Mouse (Mus musculus) hindbrain, embryonic 15.5 days (tissue): ENCODE results near the gene 1810024B03Rik. TPM values are rescaled to one million over a fixed set of nuclear protein-coding genes. Genes with fewer than 3 reads are reported as not detected.

ENCODE experiments used
- ATAC-seq: fragments of 200-750 bp; cut with Nextera tagmentation; 2 replicates; pipeline ENCODE4 v1.8.0; 2017; ENCODE audit warnings: low read depth, moderate number of reproducible peaks, moderate TSS enrichment; ENCODE audit not compliant: low FRiP score
- H3K27ac ChIP-seq: fragments of 300-500 bp; sonication (generic); replicated peaks from 2 replicates; pipeline ENCODE4 v1.5.1; 2015; ENCODE audit warnings: mild to moderate bottlenecking, inconsistent platforms
- H3K27me3 ChIP-seq: fragments of 300-500 bp; sonication (generic); 2 replicates; pipeline ENCODE4 v1.6.1; 2015; ENCODE audit warnings: control low read depth, inconsistent platforms
- H3K36me3 ChIP-seq: fragments of 300-500 bp; sonication (generic); 2 replicates; pipeline ENCODE4 v1.6.1; 2015; ENCODE audit warnings: control low read depth, inconsistent platforms
- H3K4me1 ChIP-seq: fragments of 300-500 bp; sonication (generic); replicated peaks from 2 replicates; pipeline ENCODE4 v1.6.1; 2015; ENCODE audit warnings: control low read depth, inconsistent platforms
- H3K4me2 ChIP-seq: fragments of 300-500 bp; sonication (generic); 2 replicates; pipeline ENCODE4 v1.6.1; 2015; ENCODE audit warnings: moderate library complexity, mild to moderate bottlenecking, inconsistent platforms
- H3K4me3 ChIP-seq: fragments of 300-500 bp; sonication (generic); 2 replicates; pipeline ENCODE4 v1.5.1; 2015; ENCODE audit warnings: mild to moderate bottlenecking, inconsistent platforms
- H3K9ac ChIP-seq: fragments of 300-500 bp; sonication (generic); 2 replicates; pipeline ENCODE4 v1.6.1; 2015; ENCODE audit warnings: inconsistent platforms
- H3K9me3 ChIP-seq: fragments of 300-500 bp; sonication (generic); 2 replicates; pipeline ENCODE4 v1.6.1; 2016; ENCODE audit warnings: control low read depth, inconsistent platforms
- WGBS: fragments of 180-500 bp; shearing (Covaris S2); methylation state at CpG from one replicate; pipeline ENCODE4 v1.1.7; 2015; 5-methylcytosine and 5-hydroxymethylcytosine counted together
- polyA plus RNA-seq: library from polyadenylated mRNA; unstranded; fragments of >200 nt; fragmentation: Nextera tagmentation; extraction: Ambion mirVana; gene quantifications from 2 replicates; pipeline ENCODE4 v1.2.1, GENCODE M21; 2015

The 1810024B03Rik gene
- 0.87 and 1.0 TPM in 2 replicates for polyA plus RNA-seq

GRCm38 (mm10) chr2:127207547-127208451 is at the start of gene 1810024B03Rik, which contains the start of gene Snrnp200:
Gene 1810024B03Rik, minus strand, starts transcription at chr2:127208280.
Gene Snrnp200, plus strand, starts transcription at chr2:127208386.
- Histone ChIP-seq H3K4me3 (peak within 1 kb of the TSS; percentile 99), H3K4me1 (peaks cover 18% of the 10 kb centered on the region), H3K9me3 (no peaks in the 10 kb centered on the region), H3K36me3 (peaks cover 25% of the 10 kb centered on the region), H3K9ac (peak within 1 kb of the TSS; percentile 84), H3K27ac (peak within 1 kb of the TSS; percentile 84), H3K4me2 (peak within 1 kb of the TSS; percentile 74), H3K27me3 (no peaks in the 10 kb centered on the region)
- WGBS = 12% methylated on average over 36 of the region's 36 CpGs
- ATAC-seq = peak; percentile 99

GRCm38 (mm10) chr2:127255294-127255693 is 47.2 kb upstream of the 1810024B03Rik start:
- H3K4me1 ChIP-seq = peaks cover 11% of the 10 kb centered on the region
- no peak overlapping the region for H3K27ac ChIP-seq
- no peak for ATAC-seq
- H3K36me3 ChIP-seq = peaks cover 39% of the 10 kb centered on the region
- H3K4me3 ChIP-seq = no peak overlapping the region
- H3K4me2 ChIP-seq = no peak overlapping the region
- no peaks in the 10 kb centered on the region for H3K27me3 ChIP-seq
- WGBS = 90% methylated on average over 6 of the region's 6 CpGs
- no peaks in the 10 kb centered on the region for H3K9me3 ChIP-seq
- H3K9ac ChIP-seq = no peak overlapping the region

GRCm38 (mm10) chr2:127254604-127255134 is 46.6 kb upstream of the 1810024B03Rik start:
- H3K4me3 ChIP-seq = no peak overlapping the region
- ATAC-seq = no peak
- no peaks in the 10 kb centered on the region for H3K9me3 ChIP-seq
- H3K9ac ChIP-seq = no peak overlapping the region
- peaks cover 17% of the 10 kb centered on the region for H3K4me1 ChIP-seq
- no peak overlapping the region for H3K27ac ChIP-seq
- H3K36me3 ChIP-seq = peaks cover 37% of the 10 kb centered on the region
- no peak overlapping the region for H3K4me2 ChIP-seq
- 85% methylated on average over 3 of the region's 3 CpGs for WGBS
- H3K27me3 ChIP-seq = no peaks in the 10 kb centered on the region

- WGBS = 79% methylated on average over 5 of the region's 5 CpGs
- Histone ChIP-seq H3K4me3 (no peak overlapping the region), H3K4me1 (peaks cover 29% of the 10 kb centered on the region), H3K9me3 (no peaks in the 10 kb centered on the region), H3K36me3 (peaks cover 20% of the 10 kb centered on the region), H3K4me2 (no peak overlapping the region), H3K9ac (no peak overlapping the region), H3K27me3 (no peaks in the 10 kb centered on the region), H3K27ac (no peak overlapping the region)
- ATAC-seq = no peak
Measured at GRCm38 (mm10) chr2:127252787-127253186, 44.7 kb upstream of the 1810024B03Rik start.

- WGBS = 82% methylated on average over 3 of the region's 3 CpGs
- H3K9me3 ChIP-seq = no peaks in the 10 kb centered on the region
- H3K27me3 ChIP-seq = no peaks in the 10 kb centered on the region
- no peak for ATAC-seq
- H3K4me1 ChIP-seq = peaks cover 31% of the 10 kb centered on the region
- no peak overlapping the region for H3K27ac ChIP-seq
- H3K36me3 ChIP-seq = peaks cover 12% of the 10 kb centered on the region; the same call in 1 of the 2 replicates
- no peak overlapping the region for H3K9ac ChIP-seq
- H3K4me2 ChIP-seq = no peak overlapping the region
- H3K4me3 ChIP-seq = no peak overlapping the region
Measured at GRCm38 (mm10) chr2:127251880-127252527, 43.9 kb upstream of the 1810024B03Rik start.

GRCm38 (mm10) chr2:127251457-127251856 is 43.4 kb upstream of the 1810024B03Rik start:
- 83% methylated on average over 3 of the region's 3 CpGs for WGBS
- no peak for ATAC-seq
- Histone ChIP-seq H3K27ac (no peak overlapping the region), H3K9me3 (no peaks in the 10 kb centered on the region), H3K4me1 (peaks cover 36% of the 10 kb centered on the region), H3K4me2 (no peak overlapping the region), H3K9ac (no peak overlapping the region), H3K27me3 (no peaks in the 10 kb centered on the region), H3K4me3 (no peak overlapping the region), H3K36me3 (peaks cover 8% of the 10 kb centered on the region; the same call in 1 of the 2 replicates)

GRCm38 (mm10) chr2:127250291-127251008 is 42.4 kb upstream of the 1810024B03Rik start:
- Histone ChIP-seq H3K9me3 (no peaks in the 10 kb centered on the region), H3K27ac (no peak overlapping the region), H3K27me3 (no peaks in the 10 kb centered on the region), H3K9ac (no peak overlapping the region), H3K4me3 (no peak overlapping the region), H3K4me1 (peaks cover 40% of the 10 kb centered on the region), H3K36me3 (peaks cover 11% of the 10 kb centered on the region), H3K4me2 (0 out of 2 replicates have a peak overlapping the region, but pooled peaks have one; percentile 92)
- WGBS = 92% methylated on average over 9 of the region's 9 CpGs
- no peak for ATAC-seq

GRCm38 (mm10) chr2:127248334-127249004 is 40.4 kb upstream of the 1810024B03Rik start:
- ATAC-seq = peak; percentile 36
- H3K4me1 ChIP-seq = peaks cover 40% of the 10 kb centered on the region
- H3K36me3 ChIP-seq = peaks cover 28% of the 10 kb centered on the region
- under 1% methylated on average over 39 of the region's 39 CpGs for WGBS
- H3K27ac ChIP-seq = peak overlapping the region; percentile 89
- peak overlapping the region; percentile 99 for H3K4me3 ChIP-seq
- no peaks in the 10 kb centered on the region for H3K9me3 ChIP-seq
- no peaks in the 10 kb centered on the region for H3K27me3 ChIP-seq
- peak overlapping the region; percentile 92 for H3K4me2 ChIP-seq
- H3K9ac ChIP-seq = peak overlapping the region; percentile 96

- Histone ChIP-seq H3K4me3 (peak within 1 kb of the TSS; percentile 99), H3K9me3 (no peaks in the 10 kb centered on the region), H3K27ac (peak within 1 kb of the TSS; percentile 89), H3K4me1 (peaks cover 40% of the 10 kb centered on the region), H3K9ac (peak within 1 kb of the TSS; percentile 96), H3K4me2 (peak within 1 kb of the TSS; percentile 92), H3K27me3 (no peaks in the 10 kb centered on the region), H3K36me3 (peaks cover 34% of the 10 kb centered on the region)
- WGBS = under 1% methylated on average over 53 of the region's 53 CpGs
- peak; percentile 98 for ATAC-seq
Measured at GRCm38 (mm10) chr2:127247592-127248333, 39.7 kb upstream of the 1810024B03Rik start, which contains the start of the genes Ciao1 and Tmem127. Gene Ciao1, minus strand, starts transcription at chr2:127247816. Gene Tmem127, plus strand, starts transcription at chr2:127247908.

GRCm38 (mm10) chr2:127240065-127240464 is 32.0 kb upstream of the 1810024B03Rik start:
- Histone ChIP-seq H3K4me3 (no peak overlapping the region), H3K27ac (no peak overlapping the region), H3K27me3 (no peaks in the 10 kb centered on the region), H3K36me3 (peaks cover 82% of the 10 kb centered on the region), H3K9ac (no peak overlapping the region), H3K4me1 (no peaks in the 10 kb centered on the region), H3K9me3 (no peaks in the 10 kb centered on the region), H3K4me2 (no peak overlapping the region)
- whole genome bisulfite sequencing = 90% methylated on average over 2 of the region's 2 CpGs
- ATAC-seq = no peak
